Mouse (Mus musculus) stomach, postnatal 0 days (tissue): Measurements from ENCODE around the gene Gse1.

Experiments used
- CTCF ChIP-seq: IDR thresholded peaks from 2 replicates; pipeline ENCODE4 v1.5.1; 2016; ENCODE audit warnings: antibody characterized with exemption, low read depth, mild to moderate bottlenecking, moderate library complexity
- EP300 ChIP-seq: optimal IDR thresholded peaks from 2 replicates; pipeline ENCODE3; 2016; ENCODE audit warnings: antibody characterized with exemption

- no peak for TF ChIP-seq CTCF
- TF ChIP-seq EP300, result no peak
These were observed 251.4 kb downstream of the Gse1 start for GRCm38 (mm10) chr8:120479691-120480090.
